Mouse (Mus musculus): ENCODE results near the gene Notch4. TPM values are rescaled to one million over a fixed set of nuclear protein-coding genes. Genes with fewer than 3 reads are reported as not detected.

The Notch4 gene
- polyA plus RNA-seq, 1 experiment from 2014 or later, result 0.87 TPM

DNA sequence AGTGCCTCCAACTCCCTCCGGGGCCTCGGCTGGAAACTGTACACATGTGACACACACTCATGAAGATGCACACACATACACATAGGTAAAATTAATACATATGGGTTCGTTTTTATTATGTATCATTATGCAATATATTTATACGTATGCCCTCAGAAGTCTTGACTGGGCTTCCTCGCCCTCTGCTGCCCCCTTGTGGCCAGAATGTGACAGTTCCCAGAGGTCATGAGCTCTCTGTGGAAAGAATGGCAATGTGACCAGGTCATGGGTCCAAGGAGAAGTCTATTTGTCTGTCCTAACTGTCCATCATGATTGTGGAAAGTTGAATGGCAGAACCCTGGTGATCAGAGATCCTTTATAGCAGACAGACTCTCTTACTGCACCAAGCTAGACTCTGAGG lies 8.6 kb upstream of the Notch4 start:
- ChIA-PET CTCF (interaction anchor here (1.4 to 1.7 kb wide), 2 partner anchors 10 to 30 kb away, joined by 4 to 5 read pairs; no protein-coding TSS in a partner anchor), POLR2A (no interaction called here)
- H3K27me3 ChIP-seq, result peaks cover 20% of the 10 kb centered on the region
- DNase-seq (ENCODE audit: low read depth, low spot score) (no peak), ATAC-seq (peak; percentile 66)
- TF ChIP-seq CTCF (IDR thresholded peaks at IDR 0.05), result peak; percentile 91
- in situ Hi-C loops (cut with MboI; ENCODE audit: low pct_unique_long_range_greater_than_20kb), result no loop called here

DNA sequence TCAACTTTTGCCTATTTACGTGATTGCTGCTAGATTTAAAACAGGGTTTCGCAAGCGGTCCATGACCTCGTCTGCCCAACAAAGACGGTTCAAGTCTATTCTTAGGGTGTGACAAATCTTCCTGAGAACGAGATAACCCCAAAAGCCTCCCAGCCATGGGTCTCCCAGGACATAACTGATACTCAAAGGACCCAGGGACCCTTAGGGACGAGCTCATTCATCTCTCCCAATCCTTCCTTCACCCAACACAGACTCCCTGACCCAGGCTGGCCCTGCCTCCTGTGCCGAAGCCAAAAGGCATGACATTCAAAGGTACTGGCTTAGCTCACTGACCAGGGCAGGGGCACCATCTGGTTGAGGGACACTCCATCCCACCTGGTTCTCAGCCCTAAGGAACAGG lies 7.7 kb upstream of the Notch4 start:
- in situ Hi-C loops (cut with MboI; ENCODE audit: low pct_unique_long_range_greater_than_20kb), result no loop called here
- CTCF ChIA-PET, result interaction anchor here (1.7 kb wide), 1 partner anchor 29 kb away, joined by 5 read pairs; no protein-coding TSS in a partner anchor
- peaks cover 16% of the 10 kb centered on the region for H3K27me3 ChIP-seq
- no peak for TF ChIP-seq CTCF (IDR thresholded peaks at IDR 0.05)
- ATAC-seq (no peak), DNase-seq (ENCODE audit: low read depth, low spot score) (no peak)
- POLR2A ChIA-PET, result interaction anchor here (0.8 kb wide), 1 partner anchor 35 kb away, joined by 3 read pairs; the partner anchor contains the start of gene Pbx2

DNA sequence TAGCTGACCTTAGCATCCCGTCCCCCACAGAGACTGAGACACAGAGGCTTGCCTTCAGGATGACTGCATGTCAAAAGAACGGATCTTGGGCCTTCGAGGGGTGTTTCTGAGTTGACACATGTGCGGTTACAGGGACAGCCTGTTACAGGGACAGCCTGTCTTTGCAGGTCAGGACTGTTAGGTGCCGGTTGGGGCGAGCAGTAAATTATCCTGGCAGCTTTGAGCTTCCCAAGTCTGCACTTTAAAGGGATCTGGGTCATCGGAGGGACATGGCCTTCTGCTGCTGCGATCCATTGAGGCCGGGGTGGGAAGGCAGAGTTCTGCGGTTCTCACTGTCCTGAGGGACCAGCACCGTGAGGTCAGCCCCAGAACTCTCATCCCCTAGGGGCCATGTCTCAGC lies 6.7 kb upstream of the Notch4 start:
- ATAC-seq (no peak), DNase-seq (ENCODE audit: low read depth, low spot score) (no peak)
- TF ChIP-seq CTCF (IDR thresholded peaks at IDR 0.05), result no peak
- ChIA-PET CTCF (no interaction called here), POLR2A (no interaction called here)
- H3K27me3 ChIP-seq, result peaks cover 9% of the 10 kb centered on the region
- in situ Hi-C loops (cut with MboI; ENCODE audit: low pct_unique_long_range_greater_than_20kb), result no loop called here

DNA sequence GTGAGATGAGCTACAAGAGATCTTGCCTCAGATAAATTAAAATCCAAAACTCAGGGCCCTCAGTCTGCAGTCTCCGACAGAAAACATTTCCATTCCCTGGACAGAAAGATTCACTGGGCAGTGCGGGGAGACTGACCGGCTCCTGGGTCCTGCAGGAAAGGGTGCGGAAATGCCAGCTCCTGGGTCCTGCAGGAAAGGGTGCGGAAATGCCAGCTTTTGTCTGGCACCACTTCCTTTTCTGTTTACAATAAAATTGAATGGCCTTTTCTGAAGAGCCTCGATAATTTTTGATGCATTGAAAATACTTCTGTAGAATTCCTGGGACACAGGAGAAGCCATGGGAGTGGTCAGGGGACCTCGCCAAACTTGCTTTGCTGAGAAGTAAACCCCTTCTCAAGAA lies 5.0 kb upstream of the Notch4 start:
- POLR2A ChIA-PET, result no interaction called here

DNA sequence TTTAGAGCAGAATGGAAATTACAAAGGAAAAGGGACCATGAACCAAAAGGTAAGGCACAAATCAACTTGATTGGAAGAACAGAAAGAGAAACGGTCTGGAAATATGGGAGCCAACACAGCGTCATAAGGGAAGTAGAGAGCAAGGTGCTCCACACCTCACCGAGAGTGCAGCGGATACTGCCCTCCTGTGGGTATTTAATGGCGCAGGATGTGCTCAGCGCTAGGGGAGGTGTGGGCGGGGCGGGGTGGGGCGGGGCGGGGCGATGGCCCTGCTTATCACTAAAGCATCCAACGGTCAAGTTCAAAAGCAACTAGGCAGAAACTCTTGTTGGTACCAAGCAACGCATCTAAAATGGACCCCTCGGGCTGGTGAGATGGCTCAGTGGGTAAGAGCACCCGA lies 4.2 kb upstream of the Notch4 start:
- DNase-seq (ENCODE audit: low read depth, low spot score) (no peak), ATAC-seq (no peak)
- POLR2A ChIA-PET, result no interaction called here
- TF ChIP-seq CTCF (IDR thresholded peaks at IDR 0.05), result no peak
- H3K27me3 ChIP-seq, result peaks cover 12% of the 10 kb centered on the region
- in situ Hi-C loops (cut with MboI; ENCODE audit: low pct_unique_long_range_greater_than_20kb), result no loop called here
- CTCF ChIA-PET, result no interaction called here

More for the DNA sequence above, 5.0 kb upstream of the Notch4 start:
- H3K27me3 ChIP-seq, result peaks cover 9% of the 10 kb centered on the region
- DNase-seq (ENCODE audit: low read depth, low spot score) (no peak), ATAC-seq (no peak)
- no peak for TF ChIP-seq CTCF (IDR thresholded peaks at IDR 0.05)
- CTCF ChIA-PET, result no interaction called here
- in situ Hi-C loops (cut with MboI; ENCODE audit: low pct_unique_long_range_greater_than_20kb), result no loop called here

DNA sequence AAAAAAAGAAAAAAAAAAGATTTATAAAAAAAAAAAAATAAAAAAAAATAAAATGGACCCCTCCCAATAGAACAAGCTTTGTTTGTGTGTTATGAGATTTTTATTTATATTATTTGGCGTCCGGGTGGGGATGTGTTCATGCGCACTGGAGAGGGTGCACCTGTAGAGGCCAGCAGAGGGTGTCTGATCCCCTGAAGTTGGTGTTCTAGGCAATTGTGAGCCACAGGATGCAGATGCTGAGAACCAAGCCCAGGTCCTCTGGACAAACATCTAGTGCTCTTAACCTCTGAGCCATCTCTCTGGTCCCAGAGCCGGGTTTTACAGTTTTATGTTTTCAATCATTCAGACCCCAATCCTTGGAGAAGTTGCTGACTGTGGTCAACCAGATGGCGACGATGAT lies 3.6 kb upstream of the Notch4 start:
- TF ChIP-seq CTCF (IDR thresholded peaks at IDR 0.05), result no peak
- CTCF ChIA-PET, result no interaction called here
- peaks cover 17% of the 10 kb centered on the region for H3K27me3 ChIP-seq
- no peak for ATAC-seq
- DNase-seq (ENCODE audit: low read depth, low spot score), result no peak
- POLR2A ChIA-PET, result no interaction called here
- in situ Hi-C loops (cut with MboI; ENCODE audit: low pct_unique_long_range_greater_than_20kb), result no loop called here

DNA sequence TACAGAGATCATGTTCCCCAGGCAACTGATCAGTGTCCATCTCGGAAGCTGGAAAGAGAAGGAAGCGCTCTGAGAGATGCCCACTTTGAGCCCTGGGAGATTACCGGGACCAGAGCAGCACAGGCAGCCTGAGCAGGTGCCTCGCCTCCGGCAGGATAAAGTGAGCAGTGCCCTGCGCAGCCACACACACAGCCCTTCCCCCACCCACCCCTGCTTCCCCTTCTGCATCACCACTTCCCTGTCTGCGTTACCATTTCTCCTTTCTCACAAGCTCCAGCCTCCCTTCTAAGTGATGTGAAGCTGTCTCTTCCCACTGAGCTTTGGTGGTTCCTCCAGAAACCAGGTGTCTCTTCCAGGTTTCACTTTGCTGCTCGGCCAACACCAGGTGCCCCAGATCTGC lies 2.9 kb upstream of the Notch4 start:
- ATAC-seq, result no peak
- ChIA-PET CTCF (no interaction called here), POLR2A (no interaction called here)
- no peak for DNase-seq (ENCODE audit: low read depth, low spot score)
- TF ChIP-seq CTCF (IDR thresholded peaks at IDR 0.05), result no peak
- in situ Hi-C loops (cut with MboI; ENCODE audit: low pct_unique_long_range_greater_than_20kb), result no loop called here
- peaks cover 23% of the 10 kb centered on the region for H3K27me3 ChIP-seq

DNA sequence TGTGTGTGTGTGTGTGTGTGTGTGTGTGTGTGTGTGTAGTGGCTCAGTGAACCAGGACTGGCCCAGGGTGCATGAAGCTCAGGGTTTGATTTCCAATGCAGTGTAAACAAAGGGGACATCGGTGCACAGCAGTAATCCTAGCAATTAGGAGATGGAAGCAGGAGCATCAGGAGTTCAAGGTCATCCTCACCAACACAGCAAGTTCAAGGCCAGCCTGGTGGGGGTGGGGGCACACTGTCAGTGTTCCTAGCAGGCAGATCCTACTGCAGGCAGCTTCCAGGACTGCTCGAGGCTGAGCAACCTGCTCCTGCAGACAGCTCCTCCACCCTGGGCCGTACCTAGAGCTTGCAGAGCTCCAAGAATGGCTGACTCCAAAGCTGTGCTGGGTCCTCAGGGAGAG lies 1.5 kb upstream of the Notch4 start:
- no peak for DNase-seq (ENCODE audit: low read depth, low spot score)

DNA sequence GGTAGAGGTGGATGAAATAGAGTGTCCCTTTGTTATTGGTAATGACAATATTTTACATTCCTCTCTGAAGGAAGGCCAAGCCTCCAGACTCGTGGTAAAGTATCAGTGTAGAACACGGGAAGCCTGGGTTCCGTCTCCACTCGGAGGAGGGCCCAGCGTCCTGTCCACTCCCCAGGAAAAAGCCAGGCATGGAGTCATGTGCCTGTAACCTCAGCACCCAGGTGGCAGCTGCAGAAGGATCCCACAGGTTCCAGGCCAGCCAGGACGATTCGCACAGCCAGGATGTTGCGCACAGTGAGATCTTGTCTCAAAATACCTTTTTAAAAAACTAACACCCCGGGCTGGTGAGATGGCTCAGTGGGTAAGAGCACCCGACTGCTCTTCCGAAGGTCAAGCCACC lies 714 bp upstream of the Notch4 start:
- no peak for TF ChIP-seq CTCF (IDR thresholded peaks at IDR 0.05)
- in situ Hi-C loops (cut with MboI; ENCODE audit: low pct_unique_long_range_greater_than_20kb), result no loop called here
- peaks cover 35% of the 10 kb centered on the region for H3K27me3 ChIP-seq
- CTCF ChIA-PET, result no interaction called here
- ATAC-seq (no peak), DNase-seq (ENCODE audit: low read depth, low spot score) (no peak)
- POLR2A ChIA-PET, result no interaction called here

More for the DNA sequence above, 1.5 kb upstream of the Notch4 start:
- no peak for ATAC-seq
- ChIA-PET CTCF (interaction anchor here (0.7 kb wide), 1 partner anchor 20 kb away, joined by 3 read pairs; no protein-coding TSS in a partner anchor), POLR2A (no interaction called here)
- H3K27me3 ChIP-seq, result peaks cover 28% of the 10 kb centered on the region
- in situ Hi-C loops (cut with MboI; ENCODE audit: low pct_unique_long_range_greater_than_20kb), result no loop called here
- TF ChIP-seq CTCF (IDR thresholded peaks at IDR 0.05), result no peak

DNA sequence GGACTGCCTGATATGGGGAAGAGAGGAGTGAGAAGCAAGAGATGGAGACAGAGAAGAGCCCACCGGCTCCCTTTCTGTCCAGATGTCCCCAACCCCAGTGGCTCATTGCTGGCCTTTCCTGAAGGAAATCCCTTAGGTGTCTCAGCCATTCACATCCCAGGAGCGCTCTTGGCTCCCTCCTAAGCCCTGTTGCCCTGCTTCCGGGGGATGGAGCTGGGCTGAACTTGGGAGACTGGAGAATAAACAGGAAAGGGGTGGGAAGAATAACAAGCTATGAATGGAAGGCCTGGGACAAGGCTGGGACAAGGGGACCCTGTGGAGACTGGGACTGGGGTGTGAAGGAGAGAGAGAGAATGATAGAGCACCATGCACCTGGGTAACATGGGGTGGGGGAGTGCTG lies 728 bp downstream of the Notch4 start:
- TF ChIP-seq CTCF (IDR thresholded peaks at IDR 0.05), result no peak
- ChIA-PET POLR2A (no interaction called here), CTCF (interaction anchor here (1.0 kb wide), 1 partner anchor 9 kb away, joined by 4 read pairs; no protein-coding TSS in a partner anchor)
- peaks cover 42% of the 10 kb centered on the region for H3K27me3 ChIP-seq
- DNase-seq (ENCODE audit: low read depth, low spot score) (no peak), ATAC-seq (no peak)
- in situ Hi-C loops (cut with MboI; ENCODE audit: low pct_unique_long_range_greater_than_20kb), result no loop called here

DNA sequence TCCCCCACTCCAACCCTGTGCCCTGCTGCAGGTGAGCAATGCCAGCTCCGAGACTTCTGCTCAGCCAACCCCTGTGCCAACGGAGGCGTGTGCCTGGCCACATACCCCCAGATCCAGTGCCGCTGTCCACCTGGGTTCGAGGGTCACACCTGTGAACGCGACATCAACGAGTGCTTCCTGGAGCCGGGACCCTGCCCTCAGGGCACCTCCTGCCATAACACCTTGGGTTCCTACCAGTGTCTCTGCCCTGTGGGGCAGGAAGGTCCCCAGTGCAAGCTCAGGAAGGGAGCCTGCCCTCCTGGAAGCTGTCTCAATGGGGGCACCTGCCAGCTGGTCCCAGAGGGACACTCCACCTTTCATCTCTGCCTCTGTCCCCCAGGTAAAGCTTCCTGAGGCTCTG lies 3.2 kb downstream of the Notch4 start:
- ChIA-PET CTCF (interaction anchor here (1.1 kb wide), 1 partner anchor 13 kb away, joined by 3 read pairs; no protein-coding TSS in a partner anchor), POLR2A (no interaction called here)
- DNase-seq (ENCODE audit: low read depth, low spot score) (no peak), ATAC-seq (no peak)
- no peak for TF ChIP-seq CTCF (IDR thresholded peaks at IDR 0.05)
- in situ Hi-C loops (cut with MboI; ENCODE audit: low pct_unique_long_range_greater_than_20kb), result no loop called here
- peaks cover 42% of the 10 kb centered on the region for H3K27me3 ChIP-seq

DNA sequence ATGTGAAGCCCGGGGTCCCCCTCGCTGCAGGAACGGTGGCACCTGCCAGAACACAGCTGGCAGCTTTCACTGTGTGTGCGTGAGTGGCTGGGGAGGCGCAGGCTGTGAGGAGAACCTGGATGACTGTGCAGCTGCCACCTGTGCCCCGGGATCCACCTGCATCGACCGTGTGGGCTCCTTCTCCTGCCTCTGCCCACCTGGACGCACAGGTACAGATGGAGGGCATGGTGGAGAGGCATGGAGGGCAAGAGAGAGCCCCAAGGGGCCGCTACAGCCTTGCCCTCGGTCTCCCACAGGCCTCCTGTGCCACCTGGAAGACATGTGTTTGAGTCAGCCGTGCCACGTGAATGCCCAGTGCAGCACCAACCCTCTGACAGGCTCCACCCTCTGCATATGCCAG lies 4.4 kb downstream of the Notch4 start:
- no peak for TF ChIP-seq CTCF (IDR thresholded peaks at IDR 0.05)
- no peak for ATAC-seq

More for the DNA sequence above, 4.4 kb downstream of the Notch4 start:
- ChIA-PET POLR2A (no interaction called here), CTCF (no interaction called here)
- peaks cover 43% of the 10 kb centered on the region for H3K27me3 ChIP-seq
- in situ Hi-C loops (cut with MboI; ENCODE audit: low pct_unique_long_range_greater_than_20kb), result no loop called here
- no peak for DNase-seq (ENCODE audit: low read depth, low spot score)
